Mouse (Mus musculus) ES-E14 (cell line): ENCODE data around the gene BC004004. TPM values are rescaled to one million over a fixed set of nuclear protein-coding genes. Genes with fewer than 3 reads are reported as not detected.

ENCODE experiments used
- DNase-seq: peaks from one replicate; pipeline ENCODE4 v3.0.0-alpha.2; 2013; ENCODE audit warnings: low read depth, low spot score
- H3K27ac ChIP-seq: 2 replicates; pipeline ENCODE4 v1.5.1; 2012; ENCODE audit warnings: low read depth, mild to moderate bottlenecking, low read length, moderate library complexity, mixed read lengths; ENCODE audit not compliant: poor library complexity, insufficient read depth, severe bottlenecking
- H3K36me3 ChIP-seq: 2 replicates; pipeline ENCODE4 v1.6.1; 2012; ENCODE audit warnings: mild to moderate bottlenecking, low read length, moderate library complexity, mixed read lengths; ENCODE audit not compliant: control insufficient read depth, poor library complexity, insufficient read depth, severe bottlenecking
- H3K4me1 ChIP-seq, 2 experiments: fragments of 150-350 bp in 1 of 2; sonication (generic) in 1 of 2; 2 replicates each; pipeline ENCODE4 v1.6.1; 2012; ENCODE audit warnings: low read length in 2 of 2, mild to moderate bottlenecking in 1 of 2, mixed read lengths in 1 of 2; ENCODE audit not compliant: control insufficient read depth in 2 of 2, insufficient read depth in 2 of 2, poor library complexity in 1 of 2
- H3K4me3 ChIP-seq, 2 experiments: fragments of 150-350 bp in 1 of 2; sonication (generic) in 1 of 2; 2 replicates each; pipeline ENCODE4 v1.5.1; 2012; ENCODE audit warnings: low read length in 2 of 2, low read depth in 1 of 2, mild to moderate bottlenecking in 1 of 2, mixed read lengths in 1 of 2; ENCODE audit not compliant: insufficient read depth in 1 of 2, poor library complexity in 1 of 2, severe bottlenecking in 1 of 2
- H3K9ac ChIP-seq: 2 replicates; pipeline ENCODE4 v1.6.1; 2012; ENCODE audit warnings: low read depth, mild to moderate bottlenecking, low read length, mixed read lengths; ENCODE audit not compliant: poor library complexity, insufficient read depth, severe bottlenecking
- H3K9me3 ChIP-seq: fragments of 150-350 bp; sonication (generic); 2 replicates; pipeline ENCODE4 v1.6.1; 2012; ENCODE audit warnings: low read depth, mild to moderate bottlenecking, low read length; ENCODE audit not compliant: control insufficient read depth, insufficient read depth
- CHD2 ChIP-seq: IDR thresholded peaks from 2 replicates; pipeline ENCODE4 v1.6.1; 2014; ENCODE audit warnings: mild to moderate bottlenecking, low read depth, low read length, inconsistent platforms
- HCFC1 ChIP-seq: IDR thresholded peaks from 2 replicates; pipeline ENCODE4 v1.6.1; 2012; ENCODE audit warnings: low read length, inconsistent platforms, borderline replicate concordance; ENCODE audit not compliant: insufficient read depth
- MAFK ChIP-seq: IDR thresholded peaks from 2 replicates; pipeline ENCODE4 v1.6.1; 2014; ENCODE audit warnings: mild to moderate bottlenecking, low read depth, low read length, inconsistent platforms; ENCODE audit not compliant: insufficient read depth
- ZC3H11A ChIP-seq: IDR thresholded peaks from 2 replicates; pipeline ENCODE4 v1.6.1; 2012; ENCODE audit warnings: low read depth, mild to moderate bottlenecking, inconsistent platforms, low read length, borderline replicate concordance
- ZNF384 ChIP-seq: IDR thresholded peaks from 2 replicates; pipeline ENCODE4 v1.6.1; 2012; ENCODE audit warnings: low read depth, low read length, inconsistent platforms
- in situ Hi-C, 2 experiments: fragments of 600-800 bp; cut with MboI; formaldehyde crosslinking; loops; one replicate each; pipeline ENCODE4 v1.15.1; 2025; ENCODE audit warnings: low sequenced_read_pairs in 2 of 2, inconsistent platforms in 1 of 2; ENCODE audit not compliant: unreplicated experiment in 2 of 2
- total RNA-seq: library from RNA; depleted of rRNA; stranded (reverse); fragments of 300-350 nt; gene quantifications from 2 replicates; pipeline ENCODE4 v1.2.3, GENCODE M21; 2012

The BC004004 gene
- total RNA-seq, 1 experiment: 50.9 TPM

DNA sequence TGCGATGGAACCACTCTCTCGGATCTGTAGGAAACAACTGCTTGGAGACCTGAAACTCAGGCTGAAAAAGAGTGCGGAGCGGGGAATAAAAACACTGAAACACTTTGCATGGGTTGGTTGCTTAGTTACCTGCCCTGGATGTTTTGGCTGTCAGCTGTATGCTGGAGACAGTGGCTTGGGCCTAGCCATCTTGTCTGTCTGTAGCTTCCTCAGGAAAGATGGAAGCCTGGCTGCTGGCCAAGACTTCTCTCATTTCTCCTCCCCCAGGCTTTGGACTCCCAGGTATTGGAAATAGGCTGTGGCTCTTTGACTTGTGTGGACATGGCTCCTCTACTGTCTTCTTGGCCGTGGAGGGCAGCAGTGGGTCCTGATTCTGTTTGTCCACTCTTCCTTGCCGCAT, 32.8 kb downstream of the BC004004 start:
- TF ChIP-seq MAFK: no peak
- no peak for TF ChIP-seq CHD2
- TF ChIP-seq HCFC1: no peak
- no peak for TF ChIP-seq ZNF384
- TF ChIP-seq ZC3H11A: no peak
- Histone ChIP-seq H3K27ac (no peak overlapping the region), H3K9me3 (no peaks in the 10 kb centered on the region), H3K36me3 (peaks cover 8% of the 10 kb centered on the region; the same call in 1 of the 2 replicates), H3K4me3 (no peak overlapping the region), H3K9ac (no peak overlapping the region), H3K4me1 (peaks cover 0 to 19% of the 10 kb centered on the region in 2 experiments; a peak in 2 of 4 replicates)
- in situ Hi-C loops: no loop called here
- DNase-seq: no peak

DNA sequence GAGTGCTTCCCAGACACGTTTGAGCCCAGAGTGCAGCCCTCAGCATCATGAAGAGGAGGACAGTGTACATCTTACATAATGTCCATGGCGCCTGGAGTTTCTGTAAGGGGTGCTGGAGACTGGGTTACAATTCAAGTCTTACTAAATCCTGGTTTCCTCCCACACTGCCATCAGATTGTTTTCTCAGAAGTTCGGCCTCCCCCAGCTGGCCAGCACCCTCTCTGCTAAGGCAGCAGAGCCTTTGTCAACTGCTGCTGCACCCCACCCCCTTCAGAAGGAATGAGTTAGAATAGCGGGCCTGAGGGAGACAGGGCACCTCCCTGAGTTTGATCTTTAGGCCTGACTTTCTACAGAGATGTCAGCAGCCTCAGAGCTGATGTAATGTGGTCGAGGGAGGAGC, 33.6 kb downstream of the BC004004 start:
- Histone ChIP-seq H3K27ac (no peak overlapping the region), H3K36me3 (peaks cover 7% of the 10 kb centered on the region; the same call in 1 of the 2 replicates), H3K9me3 (no peaks in the 10 kb centered on the region), H3K9ac (no peak overlapping the region), H3K4me3 (no peak overlapping the region), H3K4me1 (peaks cover 0 to 17% of the 10 kb centered on the region in 2 experiments; a peak in 2 of 4 replicates)
- TF ChIP-seq CHD2 (no peak), ZNF384 (no peak), MAFK (no peak), ZC3H11A (no peak), HCFC1 (no peak)
- in situ Hi-C loops: no loop called here
- no peak for DNase-seq

DNA sequence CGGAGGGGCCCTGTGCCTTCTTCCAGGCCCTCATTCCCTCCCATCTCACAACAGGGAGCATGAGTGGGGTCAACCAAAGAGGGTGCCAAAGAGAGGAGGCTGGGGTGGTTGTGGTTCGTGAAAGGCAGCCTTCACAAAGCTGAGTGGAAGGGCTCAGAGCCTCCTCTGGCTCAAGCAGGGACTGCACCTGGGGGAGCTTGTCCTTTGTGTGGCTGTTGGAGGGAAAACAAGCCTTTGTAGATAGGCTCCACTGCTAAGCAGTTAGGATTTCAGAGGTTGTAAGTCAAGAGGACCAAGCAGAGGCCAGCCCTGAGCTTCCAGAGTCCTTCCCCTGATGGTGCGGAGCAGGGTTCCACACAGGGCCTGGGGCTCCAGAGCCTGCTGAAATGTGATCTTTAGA, 34.5 kb downstream of the BC004004 start:
- H3K9ac ChIP-seq: no peak overlapping the region
- no peaks in the 10 kb centered on the region for H3K9me3 ChIP-seq
- TF ChIP-seq ZNF384 (no peak), HCFC1 (no peak), MAFK (no peak), ZC3H11A (no peak), CHD2 (no peak)
- no peak overlapping the region for H3K27ac ChIP-seq
- in situ Hi-C loops: no loop called here
- no peak overlapping the region for H3K4me3 ChIP-seq
- peaks cover 0 to 14% of the 10 kb centered on the region in 2 experiments; a peak in 1 of 4 replicates for H3K4me1 ChIP-seq
- no peak for DNase-seq
- peaks cover 7% of the 10 kb centered on the region; the same call in 1 of the 2 replicates for H3K36me3 ChIP-seq

DNA sequence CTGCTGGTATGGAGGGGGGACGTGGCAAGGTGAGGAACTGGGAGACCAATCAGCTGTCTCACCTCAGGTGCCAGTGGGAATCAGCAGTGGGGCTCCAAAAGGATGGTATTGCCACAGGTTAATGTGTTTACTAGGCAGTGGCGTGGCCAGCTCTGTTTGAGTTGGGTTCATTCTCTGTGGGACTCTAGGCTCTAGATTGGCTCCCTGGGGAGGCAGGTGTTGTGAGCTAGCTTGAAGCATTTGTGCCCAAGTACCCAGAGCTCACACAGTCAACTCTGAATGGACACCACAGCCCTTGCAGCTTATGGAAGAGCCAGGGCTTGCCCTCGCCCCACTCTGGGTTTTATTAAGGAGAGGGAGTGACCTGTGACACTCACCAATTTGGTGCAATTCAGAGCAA, 35.3 kb downstream of the BC004004 start:
- Histone ChIP-seq H3K9me3 (no peaks in the 10 kb centered on the region), H3K4me1 (peaks cover 0 to 14% of the 10 kb centered on the region in 2 experiments; a peak in 1 of 4 replicates), H3K9ac (no peak overlapping the region), H3K27ac (no peak overlapping the region), H3K4me3 (no peak overlapping the region), H3K36me3 (peaks cover 3% of the 10 kb centered on the region; the same call in 1 of the 2 replicates)
- DNase-seq: no peak
- in situ Hi-C loops: no loop called here
- TF ChIP-seq ZC3H11A (no peak), HCFC1 (no peak), ZNF384 (no peak), MAFK (no peak), CHD2 (no peak)

DNA sequence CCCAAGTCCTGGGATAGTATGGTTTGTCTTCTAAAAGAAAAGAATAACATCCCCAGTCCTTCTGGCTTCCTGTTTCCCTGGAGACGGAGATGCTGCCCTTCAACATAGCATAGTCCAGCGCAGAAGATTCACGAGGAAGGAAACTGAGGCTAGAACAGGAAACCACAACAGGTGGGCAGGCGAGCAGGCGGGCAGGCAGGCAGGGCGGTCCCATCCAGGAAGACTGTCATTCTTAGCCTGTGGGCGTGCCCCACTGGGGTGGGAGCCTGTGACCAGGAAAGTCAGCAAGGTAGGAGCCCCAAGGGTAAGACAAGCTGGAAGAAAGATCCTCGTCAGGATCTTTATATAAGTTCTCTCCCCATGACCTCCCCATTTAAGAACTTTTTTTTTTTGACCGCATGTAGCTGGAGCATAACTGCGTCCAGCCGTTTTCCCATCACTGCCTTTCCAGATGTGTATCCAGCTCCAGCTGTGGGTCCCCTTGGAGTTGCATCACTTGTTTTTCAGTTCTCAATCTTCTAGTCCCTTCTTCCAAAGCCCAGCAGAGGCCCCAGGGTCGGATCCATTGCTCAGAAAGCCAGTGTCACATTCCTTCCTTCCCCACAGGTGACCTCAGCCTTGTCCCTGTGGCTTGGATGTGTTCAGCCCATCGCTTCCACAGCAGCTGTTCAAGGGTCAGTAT, 35.9 kb downstream of the BC004004 start:
- no peak overlapping the region for H3K9ac ChIP-seq
- DNase-seq: no peak
- H3K36me3 ChIP-seq: peaks cover 3% of the 10 kb centered on the region; the same call in 1 of the 2 replicates
- in situ Hi-C loops: no loop called here
- no peaks in the 10 kb centered on the region for H3K9me3 ChIP-seq
- no peak for TF ChIP-seq ZNF384
- H3K4me3 ChIP-seq: no peak overlapping the region
- peaks cover 0 to 14% of the 10 kb centered on the region in 2 experiments; a peak in 1 of 4 replicates for H3K4me1 ChIP-seq
- H3K27ac ChIP-seq: no peak overlapping the region
